Mouse (Mus musculus) ZHBTc4 (cell line): Measurements from ENCODE around the gene Maff.

Experiments
- DNase-seq: peaks from one replicate; pipeline ENCODE4 v3.0.0-alpha.2; 2011; ENCODE audit warnings: low read depth, low spot score

Maff gene

GRCm38 (mm10) chr15:79361023-79361422, 14.6 kb downstream of the Maff start:
- no peak for DNase-seq

GRCm38 (mm10) chr15:79364120-79364519, 17.7 kb downstream of the Maff start:
- no peak for DNase-seq

DNA sequence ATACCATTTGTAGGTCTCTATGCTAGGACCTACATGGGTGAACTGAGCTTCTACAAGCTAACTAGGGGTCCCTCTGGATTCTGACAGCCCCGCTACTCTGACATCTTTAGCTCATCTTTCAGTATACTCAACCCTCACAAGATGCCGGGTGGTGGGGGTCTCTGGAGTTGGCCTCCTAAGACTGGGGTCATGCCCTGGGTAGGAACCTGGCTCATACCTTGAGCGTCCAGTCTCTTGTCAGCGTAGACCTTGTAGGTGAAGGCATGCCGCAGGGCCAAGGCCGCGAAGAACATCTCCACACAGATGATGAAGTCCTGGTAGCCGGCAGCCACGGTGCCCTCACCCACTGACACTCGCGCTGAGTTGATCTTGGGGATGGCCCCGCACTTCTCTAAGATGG, 18.6 kb downstream of the Maff start:
- no peak for DNase-seq

- no peak for DNase-seq
Observed at GRCm38 (mm10) chr15:79366402-79366801, 20.0 kb downstream of the Maff start.

GRCm38 (mm10) chr15:79368313-79368811, 21.9 kb downstream of the Maff start:
- peak; percentile 74 for DNase-seq

DNA sequence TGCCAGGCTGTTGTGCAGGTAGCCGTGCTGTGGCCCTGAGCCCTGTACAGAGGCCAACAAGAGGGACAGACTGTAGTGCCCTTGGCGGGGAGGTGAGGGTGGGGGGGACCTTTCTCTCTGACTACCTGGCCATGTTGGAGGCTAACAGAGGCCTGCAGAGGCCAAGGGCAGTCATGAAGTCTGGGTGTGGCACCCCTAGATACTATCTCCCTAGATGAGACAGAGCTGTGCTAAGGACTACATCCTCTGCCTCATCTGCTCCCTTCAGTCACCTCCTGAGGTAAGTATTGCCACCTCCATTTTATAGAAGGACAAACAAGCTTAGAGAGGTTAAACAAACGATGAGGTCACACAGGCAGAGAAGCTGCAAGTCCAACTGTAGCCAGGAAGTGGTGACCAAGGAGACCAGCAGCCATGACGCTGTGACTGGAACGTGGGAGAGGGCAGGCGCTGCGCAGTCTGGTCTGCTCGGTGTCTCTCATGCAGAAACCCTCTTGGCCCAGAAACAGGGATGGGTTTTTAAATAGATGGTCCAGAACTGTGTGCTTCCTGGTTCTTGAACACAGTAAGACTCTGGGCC, 22.5 kb downstream of the Maff start:
- no peak for DNase-seq

- no peak for DNase-seq
Observed at GRCm38 (mm10) chr15:79369452-79370280, 23.2 kb downstream of the Maff start.

DNA sequence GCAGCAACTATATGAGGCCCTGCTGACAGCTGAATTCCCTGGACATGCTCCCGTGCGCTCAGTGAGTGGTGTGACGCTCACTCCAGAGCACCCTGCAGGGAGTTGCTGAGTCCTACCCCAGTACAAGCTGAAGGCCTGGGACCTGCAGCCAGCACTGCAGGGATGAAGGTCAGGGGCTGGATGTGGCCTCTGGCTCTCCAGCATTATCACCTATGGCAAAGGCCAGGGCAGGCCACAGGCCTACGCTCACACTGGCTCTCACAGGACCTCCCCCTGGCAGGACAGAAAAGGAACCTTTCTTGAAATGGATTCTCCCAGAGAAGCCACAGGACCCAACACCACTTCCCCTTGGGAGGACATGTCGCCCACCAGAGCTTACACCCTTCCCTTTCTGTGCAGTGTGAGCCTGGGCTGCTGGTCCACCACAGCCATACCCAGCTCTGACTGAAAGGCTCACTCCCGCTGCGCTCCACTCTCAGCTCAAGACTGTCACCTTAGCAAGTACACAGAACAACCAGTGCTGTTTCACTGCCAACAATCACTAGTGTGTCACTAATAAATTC, 23.9 kb downstream of the Maff start:
- DNase-seq = no peak

DNA sequence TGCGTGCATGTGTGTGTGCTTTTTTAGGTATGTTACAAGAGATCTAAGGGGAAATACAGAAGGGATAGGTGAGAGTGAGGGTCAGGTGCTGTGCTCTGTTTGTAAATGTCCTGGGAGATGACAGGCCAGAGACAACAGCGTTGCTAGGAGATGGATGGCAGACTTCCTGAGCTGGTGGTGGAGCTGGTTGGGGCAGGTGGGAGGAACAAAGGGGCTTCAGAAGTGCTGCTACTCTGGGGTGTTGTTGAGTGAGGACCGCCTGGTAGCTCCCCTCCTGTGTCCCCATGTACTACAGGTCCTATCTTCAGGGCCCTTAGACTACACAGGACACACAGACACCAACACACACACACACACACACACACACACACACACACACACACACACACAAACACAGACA, 28.3 kb downstream of the Maff start:
- no peak for DNase-seq

- no peak for DNase-seq
Observed at GRCm38 (mm10) chr15:79377681-79378080, 31.3 kb downstream of the Maff start.

- no peak for DNase-seq
Observed at GRCm38 (mm10) chr15:79378608-79379007, 32.2 kb downstream of the Maff start.

DNA sequence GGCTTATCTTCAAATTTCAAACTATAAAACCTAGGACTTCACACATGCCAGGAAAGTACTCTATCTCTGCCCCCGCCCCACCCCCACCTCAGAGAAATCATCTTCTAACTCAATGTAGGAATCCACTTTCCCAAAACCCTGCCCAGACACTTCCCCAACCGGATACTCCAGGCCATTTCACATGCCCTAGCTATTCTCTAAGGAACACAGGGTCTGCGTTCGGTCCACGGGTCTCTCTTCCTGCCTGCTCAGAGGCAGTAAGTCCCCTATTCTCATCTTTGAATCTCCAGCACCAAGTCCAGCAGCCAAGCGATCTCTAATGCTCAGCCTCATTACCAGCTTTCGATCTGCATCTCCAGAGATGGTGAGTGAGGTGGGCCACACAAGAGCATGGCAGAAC, 33.2 kb downstream of the Maff start:
- no peak for DNase-seq

DNA sequence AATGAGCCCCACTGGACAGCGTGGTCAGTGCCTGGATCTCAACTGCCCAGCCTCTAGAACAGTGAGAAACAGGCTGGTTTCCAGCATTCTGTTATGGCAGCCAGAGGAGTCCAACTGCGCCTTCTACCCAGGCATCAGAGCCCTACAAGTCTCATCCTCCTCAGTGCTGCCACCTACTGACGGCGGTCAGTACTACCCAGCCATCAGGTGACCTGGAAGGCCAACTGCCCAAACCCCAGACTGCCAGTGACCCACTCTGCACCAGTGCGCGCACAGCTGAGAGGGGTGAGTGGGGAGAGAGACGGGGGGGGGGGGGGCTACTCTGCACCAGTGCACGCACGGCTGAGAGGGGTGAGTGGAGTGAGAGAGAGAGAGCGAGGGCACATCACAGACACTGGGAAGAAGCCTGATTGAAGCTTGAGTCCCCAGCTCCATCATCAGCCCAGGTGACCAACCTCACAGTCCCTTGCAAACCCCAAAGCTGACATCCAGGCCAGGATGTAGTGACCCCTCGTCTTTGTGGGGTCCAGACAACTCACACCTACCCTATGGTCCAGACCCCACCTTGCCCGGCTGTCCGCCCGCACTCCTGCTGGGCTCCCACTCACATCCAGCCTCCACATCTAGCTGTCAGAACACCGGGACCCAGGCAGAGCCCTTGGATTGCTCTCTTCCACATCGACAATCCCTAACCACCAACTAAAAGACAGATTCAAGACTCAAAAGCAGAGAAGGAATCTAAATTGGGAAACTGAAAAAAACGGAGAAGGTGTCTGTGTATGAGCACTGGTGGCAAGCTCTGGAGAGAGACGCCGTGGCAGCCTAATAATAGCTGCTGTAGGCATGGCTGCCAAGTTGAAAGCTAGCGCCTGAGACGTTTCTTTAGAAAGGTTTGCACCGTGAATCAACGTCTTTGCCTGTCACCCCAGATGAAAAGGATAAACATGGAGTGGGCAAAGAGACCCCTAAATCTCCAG, 34.3 kb downstream of the Maff start:
- peak; percentile 86 for DNase-seq

- no peak for DNase-seq
Observed at GRCm38 (mm10) chr15:79381644-79382043, 35.2 kb downstream of the Maff start.

DNA sequence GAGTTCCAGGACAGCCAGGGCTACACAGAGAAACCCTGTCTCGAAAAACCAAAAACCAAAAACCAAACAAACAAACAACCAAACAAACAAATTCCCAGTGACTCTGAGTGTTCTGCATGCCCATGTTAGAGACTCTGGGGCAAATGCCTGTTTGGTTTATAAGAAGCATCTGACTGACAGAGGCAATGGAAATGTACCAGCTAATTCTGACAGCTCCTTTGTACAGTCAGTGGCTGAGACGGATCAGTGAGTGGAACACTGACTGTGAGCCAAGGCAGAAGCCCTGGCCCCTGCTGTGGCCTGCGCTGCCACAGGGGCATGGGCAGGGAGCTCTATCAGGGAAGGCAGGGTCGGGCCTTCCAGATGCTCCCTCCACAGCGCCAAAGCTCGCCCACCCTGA, 40.7 kb downstream of the Maff start:
- no peak for DNase-seq

DNA sequence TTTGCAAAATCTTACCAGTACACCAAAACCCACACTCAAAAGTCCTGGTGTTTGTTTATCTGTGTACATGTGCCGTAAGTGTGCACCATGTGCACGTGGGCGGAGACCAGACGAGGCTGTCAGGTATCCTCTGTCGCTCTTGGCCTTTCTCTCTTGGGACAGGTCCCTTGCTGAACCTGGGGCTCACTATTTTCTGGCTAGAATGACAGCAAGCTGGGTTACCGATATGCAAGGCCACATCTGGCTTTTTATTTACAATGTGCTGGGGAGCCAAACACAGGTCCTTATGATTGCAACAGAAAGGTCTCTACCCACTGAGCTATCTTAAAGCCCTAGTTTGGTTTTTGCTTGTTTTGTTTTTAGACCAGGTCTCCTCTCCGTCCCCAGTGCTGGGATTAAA, 41.2 kb downstream of the Maff start:
- DNase-seq = no peak

DNA sequence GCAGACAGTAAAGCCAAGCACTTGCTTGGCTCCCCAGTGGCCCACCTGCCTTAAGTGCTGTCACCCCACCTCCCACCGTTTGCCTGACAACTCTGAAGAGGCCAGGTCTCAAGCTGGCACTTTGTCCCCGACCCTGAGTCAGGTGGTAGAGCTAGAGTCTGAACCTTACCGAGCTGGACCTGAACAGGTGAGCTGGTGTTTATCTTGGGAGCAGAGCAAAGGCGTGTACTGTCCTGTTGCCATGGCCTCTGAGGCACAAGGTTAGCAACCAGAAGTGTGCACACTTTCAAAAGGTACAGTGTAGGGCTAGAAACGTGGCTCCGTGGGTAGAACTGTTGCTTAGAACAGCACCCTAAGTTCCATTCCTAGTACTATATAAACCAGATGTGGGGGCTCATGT, 41.8 kb downstream of the Maff start:
- DNase-seq = no peak

- DNase-seq = no peak
Observed at GRCm38 (mm10) chr15:79390434-79390833, 44.0 kb downstream of the Maff start.

GRCm38 (mm10) chr15:79391447-79392093, 45.1 kb downstream of the Maff start:
- no peak for DNase-seq

- no peak for DNase-seq
Observed at GRCm38 (mm10) chr15:79392527-79392926, 46.1 kb downstream of the Maff start.

DNA sequence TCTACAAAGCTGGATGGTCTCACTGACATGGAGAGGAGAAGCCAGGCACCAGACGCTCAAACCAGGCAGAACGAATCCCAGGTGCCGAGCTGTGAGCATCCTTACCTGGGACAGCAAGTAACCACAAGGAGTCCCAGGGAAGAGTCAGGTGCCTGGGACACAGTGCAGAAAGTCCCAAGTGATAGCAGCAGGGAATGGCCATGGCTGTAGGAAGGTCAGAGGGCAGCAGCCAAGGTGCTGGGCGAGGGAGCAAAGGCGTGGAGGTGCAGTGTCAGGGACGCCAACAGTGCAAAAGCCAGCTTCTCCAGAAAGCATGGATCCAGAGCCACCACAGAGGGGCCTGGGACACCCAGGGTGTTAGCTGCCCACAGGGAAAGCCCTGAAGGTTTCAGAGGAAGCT, 46.7 kb downstream of the Maff start:
- no peak for DNase-seq
